Mouse (Mus musculus) hematopoietic stem cell, adult 5-6 weeks (primary cell): ENCODE results near the gene Chrnd. TPM values are rescaled to one million over a fixed set of nuclear protein-coding genes. Genes with fewer than 3 reads are reported as not detected.

Experiments used
- ATAC-seq, 2 experiments: fragments of 125-278 bp in 1 of 2; replicated peaks in 1 of 2; 2 replicates each; pipeline ENCODE4 v1.8.0; 2016 to 2017; ENCODE audit warnings: inconsistent platforms in 2 of 2, mild to moderate bottlenecking in 2 of 2, moderate number of reproducible peaks in 2 of 2, low read depth in 1 of 2, moderate TSS enrichment in 1 of 2; ENCODE audit not compliant: low FRiP score in 2 of 2, poor library complexity in 2 of 2, severe bottlenecking in 2 of 2, insufficient read depth in 1 of 2, low TSS enrichment in 1 of 2
- total RNA-seq: library from RNA; stranded (forward); fragments of 172-1452, 232-1000 nt; gene quantifications from 2 replicates; pipeline ENCODE4 v1.2.3, GENCODE M21; 2017

Gene Chrnd
- not detected in 2 replicates for total RNA-seq

DNA sequence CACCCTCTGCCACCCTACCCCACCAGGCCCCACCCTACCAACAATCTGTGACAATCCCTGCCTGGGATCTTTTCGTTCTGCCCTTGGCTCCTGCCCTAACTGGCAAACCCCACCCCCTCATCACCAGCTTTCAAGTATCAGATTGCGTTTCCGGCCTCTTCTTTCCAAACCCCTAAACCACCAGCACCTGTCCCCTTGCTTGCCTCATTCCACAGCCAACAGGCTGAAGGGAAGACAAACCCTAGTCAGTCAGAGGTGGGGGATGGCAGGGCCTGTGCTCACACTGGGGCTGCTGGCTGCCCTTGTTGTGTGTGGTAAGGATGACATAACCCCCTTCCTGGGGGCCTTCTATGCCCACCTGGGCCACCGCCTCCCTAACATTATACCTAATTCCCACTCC is at the start of gene Chrnd:
Gene Chrnd, plus strand, starts transcription at position 179 of the 400 bp plus-strand sequence.
- no peak for ATAC-seq

DNA sequence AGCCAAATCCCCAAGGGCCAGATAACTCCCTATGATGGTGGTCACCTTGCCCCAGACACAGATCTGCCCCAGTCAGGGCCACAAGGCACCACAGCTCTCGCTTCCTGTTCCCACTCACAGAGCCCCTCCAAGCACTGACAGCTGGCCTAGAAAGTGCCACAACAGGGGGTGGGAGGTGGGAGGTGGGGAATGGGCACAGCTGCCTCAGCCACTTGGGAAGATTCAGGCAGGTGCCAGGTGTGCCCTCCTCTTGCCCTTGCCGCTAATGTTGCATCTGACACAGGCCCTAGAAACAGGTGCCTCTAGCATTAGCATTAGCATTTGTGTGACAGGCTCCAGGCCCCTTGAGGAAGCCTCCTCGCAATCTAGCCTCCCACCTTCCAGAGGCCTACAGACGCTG is 48.9 kb upstream of the Chrnd start:
- no peak for ATAC-seq

- ATAC-seq, result no peak
Observed at GRCm38 (mm10) chr1:87142456-87142855, 48.0 kb upstream of the Chrnd start.

- no peak for ATAC-seq
Observed at GRCm38 (mm10) chr1:87143141-87143540, 47.3 kb upstream of the Chrnd start.

DNA sequence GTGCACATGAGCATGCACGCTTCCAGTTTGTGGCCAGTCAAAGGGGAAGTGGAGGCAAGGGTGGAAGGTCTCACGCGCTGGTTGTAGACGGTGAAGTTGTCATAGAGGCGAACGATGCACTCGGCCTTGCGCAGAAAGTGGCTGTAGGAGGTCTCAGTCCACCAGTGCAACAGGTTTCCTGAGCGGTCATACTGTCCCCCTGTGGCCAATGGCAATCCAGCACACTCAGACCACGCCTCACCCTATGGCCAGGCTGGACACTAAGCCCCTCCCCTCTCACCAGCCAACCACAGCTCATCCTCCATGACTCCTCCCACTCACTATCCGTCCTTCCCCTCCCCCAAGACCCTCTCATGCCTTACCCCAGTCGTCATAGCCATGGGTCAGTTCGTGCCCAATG is 41.0 kb upstream of the Chrnd start:
- 0 out of 4 replicates have a peak, but pooled peaks of 1 of the 2 experiments have one; percentile 47 for ATAC-seq

- no peak for ATAC-seq
Observed at GRCm38 (mm10) chr1:87151286-87151685, 39.1 kb upstream of the Chrnd start.

DNA sequence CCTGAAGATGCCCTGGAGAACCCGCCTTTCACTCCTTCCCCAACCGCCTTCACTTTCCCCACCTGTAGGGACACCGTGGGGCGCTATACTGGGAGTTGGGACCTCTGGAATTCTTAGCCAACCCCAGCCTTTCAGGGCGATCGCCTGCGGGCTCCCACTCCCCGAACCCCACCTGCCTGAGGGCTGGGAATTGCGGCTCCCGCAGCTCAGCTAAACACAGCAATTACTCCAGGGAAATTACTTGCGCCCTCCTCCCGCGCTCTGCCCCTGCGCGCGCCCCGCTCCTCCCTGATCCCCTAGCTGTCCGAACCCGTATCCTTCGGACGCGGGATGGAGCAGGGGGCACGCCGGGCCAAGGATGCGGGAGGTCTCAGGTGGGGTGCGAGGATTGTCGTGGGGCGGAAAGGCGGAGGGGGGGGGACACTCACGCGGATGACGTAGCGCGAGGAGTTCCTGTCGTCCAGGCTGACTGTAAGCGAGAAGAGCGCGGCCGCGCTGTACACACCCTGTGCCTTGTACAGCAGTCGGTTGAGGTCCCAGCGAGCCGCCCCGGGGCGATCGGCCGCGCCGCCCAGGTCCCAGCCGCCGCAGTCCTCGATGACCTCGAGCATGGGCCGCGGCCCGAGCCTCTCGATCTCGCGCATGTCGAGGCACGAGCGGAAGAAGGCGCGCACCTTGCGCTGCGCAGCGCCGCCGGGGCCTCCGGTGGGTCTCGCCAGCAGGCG is 36.5 kb upstream of the Chrnd start:
- ATAC-seq, result no peak

GRCm38 (mm10) chr1:87154501-87155120 is 35.8 kb upstream of the Chrnd start:
- ATAC-seq, result no peak

DNA sequence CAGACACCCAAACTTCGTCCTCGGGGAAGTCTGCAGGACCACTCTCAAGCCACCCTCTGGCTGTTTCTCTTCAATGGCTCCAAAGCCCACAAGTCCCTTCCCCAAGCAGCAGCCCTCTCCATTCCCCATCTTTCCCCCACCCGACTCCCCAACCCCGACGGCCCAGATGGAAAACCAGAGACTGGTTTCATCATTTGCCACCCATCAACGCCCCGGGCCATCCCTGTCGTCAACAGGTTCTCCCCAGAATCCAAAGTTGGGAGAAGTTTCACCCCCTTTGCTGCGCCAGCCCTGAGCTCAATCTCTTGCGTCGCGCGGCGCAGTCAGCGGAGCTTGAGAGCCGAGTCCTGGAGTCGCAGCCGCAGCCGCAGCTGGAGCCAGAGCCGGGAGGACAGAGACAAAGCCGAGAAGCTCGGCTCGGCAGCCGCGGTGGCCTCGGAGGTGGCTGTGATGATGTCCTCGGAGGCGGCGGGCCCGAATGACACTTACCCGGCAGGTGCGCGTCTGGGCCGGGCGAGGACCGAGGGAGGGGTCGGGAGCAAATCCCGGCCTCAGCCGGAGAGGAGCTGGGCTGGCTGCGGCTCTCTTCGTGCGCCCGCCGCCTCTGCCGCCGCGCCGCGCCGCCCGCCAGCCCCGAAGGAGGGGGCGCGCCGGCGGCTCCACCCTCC is 34.7 kb upstream of the Chrnd start:
- no peak for ATAC-seq

DNA sequence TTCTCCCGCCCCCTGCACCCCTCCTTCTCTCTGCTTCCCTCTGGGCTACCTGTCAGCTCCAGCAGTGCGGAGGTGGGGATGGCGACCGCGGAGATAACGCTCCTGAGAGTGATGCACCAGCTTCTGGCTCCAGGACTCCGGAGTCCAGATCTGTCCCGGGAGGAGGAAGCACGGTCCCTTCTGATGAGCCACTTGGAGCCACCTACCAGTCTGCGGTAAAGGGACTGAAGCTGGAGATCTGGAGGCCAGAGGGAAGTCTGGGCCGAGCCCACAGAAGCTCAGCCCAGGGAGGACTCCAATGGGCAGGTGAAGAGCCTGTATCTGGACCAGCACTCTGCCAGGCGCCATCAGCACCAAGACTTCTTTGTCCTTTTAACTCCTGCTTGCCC is 34.2 kb upstream of the Chrnd start, which contains the start of gene Ecel1:
Gene Ecel1, minus strand, starts transcription at position 323 of the 389 bp plus-strand sequence.
- no peak for ATAC-seq

GRCm38 (mm10) chr1:87159396-87159795 is 31.0 kb upstream of the Chrnd start:
- no peak for ATAC-seq

DNA sequence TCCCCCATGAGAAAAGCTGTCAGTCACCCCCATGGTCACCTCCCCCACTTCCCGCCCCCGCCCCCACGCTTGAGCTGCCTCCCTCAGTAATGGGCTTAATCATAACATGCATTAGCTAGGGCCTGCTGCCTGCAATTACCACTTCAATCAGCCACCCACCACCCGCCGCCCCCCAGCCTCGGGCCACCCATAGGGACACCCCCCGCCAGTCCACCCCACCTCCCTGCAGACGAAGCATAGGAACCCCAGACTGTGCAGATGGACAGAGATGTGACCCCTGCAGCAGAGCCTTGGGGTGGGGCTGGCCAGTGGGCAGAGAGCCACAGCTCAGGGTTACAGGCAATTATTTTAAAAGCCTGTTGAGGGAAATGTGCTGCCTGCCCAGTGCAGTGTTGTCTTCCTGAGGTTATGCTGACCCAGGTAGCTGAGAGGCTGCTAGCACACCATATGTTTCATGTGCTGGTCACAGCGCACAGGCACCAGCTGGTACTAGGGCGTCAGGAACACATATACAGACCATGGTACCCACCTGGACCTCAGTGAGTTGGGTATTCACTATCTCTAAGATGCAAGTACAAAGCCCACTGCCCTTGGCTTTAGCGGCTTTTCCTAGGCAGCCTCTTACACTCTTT is 26.1 kb upstream of the Chrnd start:
- ATAC-seq, result no peak

- ATAC-seq, result no peak
Observed at GRCm38 (mm10) chr1:87164796-87165184, 25.6 kb upstream of the Chrnd start.

DNA sequence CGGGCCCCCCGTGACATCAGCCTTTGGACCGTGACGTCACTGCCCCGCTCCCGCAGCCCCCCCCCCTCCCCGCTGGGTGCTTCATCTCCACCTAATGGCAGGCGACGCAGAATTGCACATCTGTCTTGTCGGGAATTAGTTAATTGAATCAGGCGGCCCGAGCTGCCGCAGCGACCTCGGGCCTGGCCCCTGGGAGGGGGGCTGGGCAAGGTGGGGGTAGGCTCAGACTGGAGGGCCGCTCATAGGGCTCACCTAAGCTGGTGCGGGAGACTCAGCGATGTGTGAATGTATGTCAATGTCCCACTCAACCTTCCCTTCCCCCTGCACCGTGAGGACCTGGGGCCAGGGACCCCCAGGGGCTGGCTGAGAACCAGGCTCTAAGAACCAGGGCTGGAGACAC is 19.9 kb upstream of the Chrnd start:
- no peak for ATAC-seq

- ATAC-seq, result no peak
Observed at GRCm38 (mm10) chr1:87171312-87171711, 19.1 kb upstream of the Chrnd start.

GRCm38 (mm10) chr1:87172316-87172715 is 18.1 kb upstream of the Chrnd start:
- ATAC-seq, result no peak

GRCm38 (mm10) chr1:87174006-87174955 is 16.1 kb upstream of the Chrnd start:
- ATAC-seq, result peak in 1 of 2 experiments; percentile 51; a peak in 2 of 4 replicates
